Mouse (Mus musculus): ENCODE results near the gene Ap4b1.
"Not testable (repeated sequence)": the region's sequence is repeated elsewhere in the genome, so short reads cannot be mapped to it uniquely, and the experiment has no call there.

Ap4b1 gene

GRCm38 (mm10) chr3:103801631-103802531, 7.4 kb upstream of the Ap4b1 start:
- peak; percentile 44 to 64 for DNase-seq

GRCm38 (mm10) chr3:103802861-103803260, 6.5 kb upstream of the Ap4b1 start:
- peak in 1 of 2 experiments; percentile 30 for DNase-seq

- no peak for DNase-seq
Observed at GRCm38 (mm10) chr3:103805671-103806070, 3.6 kb upstream of the Ap4b1 start.

GRCm38 (mm10) chr3:103809799-103810150, 455 bp downstream of the Ap4b1 start:
- DNase-seq: no peak

- DNase-seq: no peak
Observed at GRCm38 (mm10) chr3:103810967-103811366, 1.6 kb downstream of the Ap4b1 start.

- DNase-seq: no peak
Observed at GRCm38 (mm10) chr3:103827548-103827947, 18.2 kb downstream of the Ap4b1 start.

- no peak for DNase-seq
Observed at GRCm38 (mm10) chr3:103829036-103829435, 19.7 kb downstream of the Ap4b1 start.

- DNase-seq: not testable (repeated sequence)
Observed at GRCm38 (mm10) chr3:103830681-103831080, 21.4 kb downstream of the Ap4b1 start.

GRCm38 (mm10) chr3:103831146-103831545, 21.8 kb downstream of the Ap4b1 start:
- DNase-seq: no peak

GRCm38 (mm10) chr3:103832426-103832825, 23.1 kb downstream of the Ap4b1 start, which contains the start of gene Bcl2l15:
Gene Bcl2l15, plus strand, starts transcription at chr3:103832601.
- no peak for DNase-seq

- no peak for DNase-seq
Observed at GRCm38 (mm10) chr3:103834001-103834400, 24.7 kb downstream of the Ap4b1 start.

GRCm38 (mm10) chr3:103835272-103835950, 26.1 kb downstream of the Ap4b1 start:
- DNase-seq: no peak

- DNase-seq: no peak
Observed at GRCm38 (mm10) chr3:103835951-103836310, 26.6 kb downstream of the Ap4b1 start.

GRCm38 (mm10) chr3:103836453-103836852, 27.1 kb downstream of the Ap4b1 start:
- no peak for DNase-seq

- DNase-seq: no peak
Observed at GRCm38 (mm10) chr3:103839711-103840110, 30.4 kb downstream of the Ap4b1 start.

- DNase-seq: not testable (repeated sequence)
Observed at GRCm38 (mm10) chr3:103840195-103840594, 30.9 kb downstream of the Ap4b1 start.

GRCm38 (mm10) chr3:103840946-103841345, 31.6 kb downstream of the Ap4b1 start:
- not testable (repeated sequence) for DNase-seq

GRCm38 (mm10) chr3:103850644-103851363, 41.5 kb downstream of the Ap4b1 start:
- no peak for DNase-seq

GRCm38 (mm10) chr3:103851481-103851880, 42.2 kb downstream of the Ap4b1 start:
- DNase-seq: no peak

- DNase-seq: no peak
Observed at GRCm38 (mm10) chr3:103851882-103852281, 42.6 kb downstream of the Ap4b1 start.

GRCm38 (mm10) chr3:103852565-103853299, 43.4 kb downstream of the Ap4b1 start:
- peak; percentile 64 to 72 for DNase-seq

- no peak for DNase-seq
Observed at GRCm38 (mm10) chr3:103853804-103854203, 44.5 kb downstream of the Ap4b1 start.

Measured in kidney, postnatal 4 days (tissue).